ENCODE assay signal across 17 mouse cellular contexts in genomic region chr9:35346378-35346777, GRCm38 (mm10).
A peak's percentile ranks its signal among the peaks of the same experiment; 100 is the strongest.
DNase-seq lines count a peak whose midpoint lies in the region; ATAC-seq and TF ChIP-seq lines count a peak whose summit lies in the region.
"Had no signal": no experiment of that assay in that cellular context is flagged by ENCODE, and none has a peak within 500 bp of the region (broad histone marks: within the 10 kb centered on the region; RNA-seq: fewer than 3 reads in every experiment).

No protein-coding gene starts in this region.

- ATAC-seq in heart, embryonic 13.5 days (ENCODE audit: extremely low read depth, insufficient number of reproducible peaks, low FRiP score, low TSS enrichment), result 0 out of 2 replicates have a peak, but pooled peaks have one; percentile 18
- ATAC-seq in lung, embryonic 14.5 days (ENCODE audit: insufficient read depth), result peak; percentile 29
- ATAC-seq in lung, postnatal 0 days, result no peak
- ATAC-seq in stomach, embryonic 14.5 days (ENCODE audit: insufficient number of reproducible peaks, insufficient read depth, low FRiP score, low read depth), result peak; percentile 72; the same call in 1 of the 2 replicates
- ATAC-seq: forebrain, postnatal 0 days; midbrain, embryonic 16.5 days had no signal

- no peak for TF ChIP-seq CTCF in lung, embryonic 14.5 days (IDR thresholded peaks at IDR 0.05; ENCODE audit: low read depth)
- no peak for TF ChIP-seq CTCF in lung, postnatal 0 days (IDR thresholded peaks at IDR 0.05)

- no peaks in the 10 kb centered on the region for H3K9me3 ChIP-seq in heart, embryonic 13.5 days
- H3K9me3 ChIP-seq in heart, embryonic 10.5 days, result no peaks in the 10 kb centered on the region
- no peaks in the 10 kb centered on the region for H3K9me3 ChIP-seq in lung, embryonic 14.5 days (ENCODE audit: low read depth, low read length)
- no peaks in the 10 kb centered on the region for H3K9me3 ChIP-seq in lung, postnatal 0 days (ENCODE audit: low read length)
- H3K9me3 ChIP-seq in stomach, embryonic 14.5 days (ENCODE audit: control insufficient read depth, low read depth, low read length), result no peaks in the 10 kb centered on the region
- H3K9me3 ChIP-seq: liver, embryonic 13.5 days; neural tube, embryonic 12.5 days had no signal

- no peaks in the 10 kb centered on the region for H3K36me3 ChIP-seq in heart, embryonic 13.5 days
- H3K36me3 ChIP-seq in heart, embryonic 10.5 days, result no peaks in the 10 kb centered on the region
- H3K36me3 ChIP-seq in lung, embryonic 14.5 days (ENCODE audit: insufficient read depth), result no peaks in the 10 kb centered on the region
- no peaks in the 10 kb centered on the region for H3K36me3 ChIP-seq in lung, postnatal 0 days (ENCODE audit: insufficient read depth, low read length)
- no peaks in the 10 kb centered on the region for H3K36me3 ChIP-seq in stomach, embryonic 14.5 days (ENCODE audit: control insufficient read depth, insufficient read depth, low read length)
- H3K36me3 ChIP-seq: liver, embryonic 13.5 days; neural tube, embryonic 12.5 days had no signal

- H3K4me1 ChIP-seq in heart, embryonic 13.5 days, result peaks cover 57% of the 10 kb centered on the region
- peaks cover 52% of the 10 kb centered on the region for H3K4me1 ChIP-seq in heart, embryonic 10.5 days
- H3K4me1 ChIP-seq in lung, embryonic 14.5 days (ENCODE audit: insufficient read depth), result peaks cover 26% of the 10 kb centered on the region
- H3K4me1 ChIP-seq in lung, postnatal 0 days (ENCODE audit: insufficient read depth, low read depth, low read length), result peaks cover 6% of the 10 kb centered on the region; the same call in 1 of the 2 replicates
- H3K4me1 ChIP-seq in stomach, embryonic 14.5 days (ENCODE audit: control insufficient read depth, insufficient read depth, low read length), result peaks cover 10% of the 10 kb centered on the region; the same call in 1 of the 2 replicates
- H3K4me1 ChIP-seq: liver, embryonic 13.5 days had no signal

- no peak overlapping the region for H3K4me3 ChIP-seq in heart, embryonic 13.5 days
- H3K4me3 ChIP-seq in heart, embryonic 10.5 days, result no peak overlapping the region
- H3K4me3 ChIP-seq in lung, embryonic 14.5 days (ENCODE audit: low read depth, low read length), result no peak overlapping the region
- H3K4me3 ChIP-seq in lung, postnatal 0 days (ENCODE audit: low read depth, low read length), result no peak overlapping the region
- no peak overlapping the region for H3K4me3 ChIP-seq in stomach, embryonic 14.5 days (ENCODE audit: low read depth, low read length)
- H3K4me3 ChIP-seq: liver, embryonic 13.5 days; neural tube, embryonic 12.5 days had no signal

- H3K9ac ChIP-seq in heart, embryonic 13.5 days, result no peak overlapping the region
- H3K9ac ChIP-seq in lung, embryonic 14.5 days, result no peak overlapping the region
- no peak overlapping the region for H3K9ac ChIP-seq in lung, postnatal 0 days (replicated peaks; ENCODE audit: low read depth)
- no peak overlapping the region for H3K9ac ChIP-seq in stomach, embryonic 14.5 days (replicated peaks; ENCODE audit: low read depth, low read length)
- H3K9ac ChIP-seq: forebrain, postnatal 0 days; liver, embryonic 13.5 days; neural tube, embryonic 12.5 days had no signal

- H3K4me2 ChIP-seq in heart, embryonic 13.5 days, result peak overlapping the region; percentile 4; the same call in 1 of the 2 replicates
- no peak overlapping the region for H3K4me2 ChIP-seq in lung, embryonic 14.5 days
- no peak overlapping the region for H3K4me2 ChIP-seq in lung, postnatal 0 days (replicated peaks; ENCODE audit: low read depth, low read length)
- H3K4me2 ChIP-seq in stomach, embryonic 14.5 days (replicated peaks; ENCODE audit: low read depth, low read length), result no peak overlapping the region
- H3K4me2 ChIP-seq: liver, embryonic 13.5 days; neural tube, embryonic 12.5 days had no signal

- no peaks in the 10 kb centered on the region for H3K27me3 ChIP-seq in heart, embryonic 13.5 days (replicated peaks)
- no peaks in the 10 kb centered on the region for H3K27me3 ChIP-seq in heart, embryonic 10.5 days (ENCODE audit: insufficient read depth, poor library complexity, severe bottlenecking)
- H3K27me3 ChIP-seq in lung, embryonic 14.5 days (ENCODE audit: insufficient read depth, low read length), result no peaks in the 10 kb centered on the region
- no peaks in the 10 kb centered on the region for H3K27me3 ChIP-seq in lung, postnatal 0 days (replicated peaks; ENCODE audit: insufficient read depth, low read length)
- no peaks in the 10 kb centered on the region for H3K27me3 ChIP-seq in stomach, embryonic 14.5 days (ENCODE audit: control insufficient read depth, insufficient read depth, low read length)
- H3K27me3 ChIP-seq: liver, embryonic 13.5 days; neural tube, embryonic 12.5 days had no signal

- H3K27ac ChIP-seq in heart, embryonic 13.5 days (replicated peaks), result peak overlapping the region; percentile 13
- no peak overlapping the region for H3K27ac ChIP-seq in heart, embryonic 10.5 days
- no peak overlapping the region for H3K27ac ChIP-seq in lung, embryonic 14.5 days (ENCODE audit: low read depth)
- no peak overlapping the region for H3K27ac ChIP-seq in lung, postnatal 0 days (ENCODE audit: low read length)
- H3K27ac ChIP-seq in stomach, embryonic 14.5 days (ENCODE audit: low read length), result no peak overlapping the region; the same call in 1 of the 2 replicates
- H3K27ac ChIP-seq: liver, embryonic 13.5 days; macrophage; neural tube, embryonic 12.5 days had no signal

- TF ChIP-seq EP300 in lung, postnatal 0 days (IDR thresholded peaks at IDR 0.05), result no peak

- peak; percentile 18 to 69 for DNase-seq in adrenal gland, adult (ENCODE audit: inconsistent age in 2 of 2, low spot score in 1 of 2)
- no peak for DNase-seq in adrenal gland, postnatal 25 days
- no peak for DNase-seq in heart, embryonic 10.5 days (ENCODE audit: low spot score)
- peak; percentile 48 for DNase-seq in lung, embryonic 14.5 days
- no peak for DNase-seq in lung, postnatal 0 days (ENCODE audit: low spot score)
- no peak for DNase-seq in layer of hippocampus, postnatal 14 days (ENCODE audit: low spot score in 2 of 2)
- DNase-seq: cerebellum, adult 11-12 months; forebrain, postnatal 0 days; gastrocnemius, postnatal 14 days; kidney, adult 11 months; liver, embryonic 13.5 days; thymus, postnatal 36 days had no signal

- WGBS in heart, embryonic 13.5 days, result 8% methylated on average over 5 of the region's 5 CpGs
- 9% methylated on average over 5 of the region's 5 CpGs for WGBS in heart, embryonic 10.5 days
- 10% methylated on average over 5 of the region's 5 CpGs for WGBS in lung, embryonic 14.5 days
- WGBS in lung, postnatal 0 days, result 14% methylated on average over 5 of the region's 5 CpGs
- 17% methylated on average over 5 of the region's 5 CpGs for WGBS in stomach, embryonic 14.5 days

Comparison
In these comparisons a context has a peak if more than half of its experiments do, and no peak if none do; other contexts are left out.
1. DNase-seq: peak in adrenal gland, adult (2 of 2) and lung, embryonic 14.5 days (single experiment); none in adrenal gland, postnatal 25 days (single experiment), heart, embryonic 10.5 days (single experiment), lung, postnatal 0 days (single experiment) and layer of hippocampus, postnatal 14 days (0 of 2).